Mouse (Mus musculus) liver, embryonic 14.5 days (tissue): ENCODE results near the gene Inppl1.

ENCODE experiments used
- CTCF ChIP-seq: IDR thresholded peaks from 2 replicates; pipeline ENCODE4 v1.5.1; 2016; ENCODE audit warnings: antibody characterized with exemption, low read depth, control low read depth
- EP300 ChIP-seq: IDR thresholded peaks from 2 replicates; pipeline ENCODE4 v1.6.1; 2016; ENCODE audit warnings: antibody characterized with exemption, low read depth

GRCm38 (mm10) chr7:101821571-101822501, 16.2 kb downstream of the Inppl1 start:
- TF ChIP-seq EP300 (no peak), CTCF (no peak)
